Mouse (Mus musculus) cerebral cortex, adult 2 months (tissue): ENCODE measurements around the gene Kif13a.

ENCODE experiments used
- WGBS: fragments of 180-500 bp; shearing (Covaris S2); methylation state at CpG from one replicate; pipeline ENCODE4 v1.1.7; 2018; 5-methylcytosine and 5-hydroxymethylcytosine counted together

The Kif13a gene

DNA sequence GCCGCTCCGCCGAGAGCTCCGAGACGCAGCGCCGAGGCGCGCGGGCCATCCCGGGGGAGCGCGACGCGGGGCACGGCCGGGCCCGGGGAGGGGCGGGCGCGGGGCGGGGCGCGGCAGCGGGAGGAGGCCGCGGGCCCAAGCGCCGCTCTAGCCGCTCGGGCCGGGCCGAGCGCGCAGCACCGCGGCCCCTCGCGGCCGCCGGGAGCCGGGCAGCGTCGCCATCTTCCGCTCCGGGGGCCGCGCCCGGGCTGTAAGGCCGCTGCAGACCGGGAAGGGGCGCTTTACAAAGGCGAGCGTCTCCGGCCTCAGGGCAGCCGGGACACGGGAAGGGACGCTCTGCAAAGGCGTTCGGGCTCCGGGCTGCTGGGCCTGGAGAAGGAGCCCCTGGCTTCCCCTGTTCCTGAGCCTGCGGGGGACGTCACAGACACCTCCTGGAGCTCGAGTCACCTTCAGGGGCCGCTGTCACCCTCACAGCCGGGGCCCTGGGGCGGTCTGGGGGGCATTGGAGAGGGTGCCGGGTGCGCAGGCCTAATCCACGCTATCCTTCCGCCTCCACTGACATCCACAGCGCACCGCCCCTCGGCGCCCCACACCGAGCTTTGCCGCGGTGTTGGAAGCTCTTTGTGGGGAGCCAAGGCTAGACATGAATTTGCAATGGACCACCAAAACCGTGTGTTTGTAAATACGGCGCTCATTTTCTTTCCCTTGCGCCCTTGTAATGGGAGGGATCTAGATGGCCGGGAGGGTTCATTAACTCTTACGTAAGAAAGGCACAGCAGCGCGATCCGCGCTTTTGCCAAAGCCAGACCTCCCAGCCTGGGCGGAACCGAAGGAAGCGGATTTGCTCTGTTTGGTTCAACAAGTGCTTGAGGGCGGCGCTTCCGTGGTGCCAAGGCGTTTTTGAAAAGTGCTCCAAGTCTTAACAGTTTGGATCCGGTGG, at the start of gene Kif13a:
Gene Kif13a (minus strand): TSS at position 149 of the 940 bp plus-strand sequence.
- under 1% methylated on average over 96 of the region's 96 CpGs for WGBS

DNA sequence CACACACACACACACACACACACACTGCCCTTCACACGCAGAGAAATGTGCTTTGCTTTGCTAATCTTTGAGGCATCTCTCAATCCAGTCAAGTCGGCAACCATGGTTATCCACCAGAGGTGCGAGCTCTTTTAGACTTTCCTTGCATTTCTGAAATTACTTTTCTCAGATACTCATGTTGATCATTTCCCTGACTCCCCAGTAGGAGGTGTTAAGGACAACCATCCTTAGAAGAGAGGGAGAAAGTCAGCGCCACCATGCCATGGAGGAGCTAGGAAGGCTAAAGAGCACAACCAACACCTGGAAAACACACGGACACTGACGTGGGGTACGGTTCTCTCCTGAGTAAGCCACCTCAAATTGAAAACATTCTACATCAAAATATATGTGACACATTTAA, 46.9 kb upstream of the Kif13a start:
- WGBS = 91% methylated on average over 7 of the region's 7 CpGs

DNA sequence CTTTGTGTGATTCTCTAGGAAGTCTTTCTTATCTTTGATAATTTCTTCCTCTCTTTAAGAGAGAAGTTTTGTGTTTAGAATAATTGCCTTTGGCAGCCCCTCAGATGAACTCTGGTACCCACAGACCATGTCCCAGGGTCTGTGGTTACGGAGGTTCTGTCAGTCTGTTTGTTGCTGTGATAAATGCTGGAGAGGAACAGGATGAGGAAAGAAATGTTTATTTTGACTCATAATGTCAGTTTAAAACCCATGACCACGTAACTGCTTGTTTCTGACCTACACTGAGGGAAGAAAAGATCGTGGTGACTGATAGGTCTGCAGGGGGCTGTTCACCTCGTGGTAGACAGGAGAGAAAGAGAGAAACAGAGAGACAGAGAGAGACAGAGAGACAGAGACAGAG, 46.3 kb upstream of the Kif13a start:
- WGBS = 65% methylated on average over 4 of the region's 4 CpGs

DNA sequence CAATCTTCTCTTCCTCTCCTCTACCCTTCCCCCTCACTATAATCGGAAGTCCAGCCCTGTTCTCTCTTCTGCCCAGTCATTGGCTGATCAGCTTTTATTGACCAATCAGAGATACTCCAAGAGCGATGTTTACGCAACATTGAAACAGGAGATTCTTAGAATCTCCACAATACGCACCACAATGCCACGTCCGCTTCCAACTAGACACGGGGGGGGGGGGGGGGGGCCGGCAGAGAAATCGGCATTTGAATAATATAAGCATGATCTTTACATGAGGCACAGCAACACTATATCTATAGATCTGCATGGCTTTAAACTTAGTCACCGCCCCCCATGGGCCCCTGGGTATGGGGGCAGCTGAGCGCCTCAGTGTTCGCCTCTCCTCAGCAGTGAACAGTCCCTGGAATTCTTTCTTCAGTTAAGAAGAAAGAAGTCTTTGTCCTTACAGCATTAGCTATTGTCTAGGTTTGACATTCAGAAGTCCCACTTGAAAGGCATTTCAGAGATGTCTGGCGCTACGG, 45.4 kb upstream of the Kif13a start:
- WGBS = 28% methylated on average over 14 of the region's 14 CpGs

DNA sequence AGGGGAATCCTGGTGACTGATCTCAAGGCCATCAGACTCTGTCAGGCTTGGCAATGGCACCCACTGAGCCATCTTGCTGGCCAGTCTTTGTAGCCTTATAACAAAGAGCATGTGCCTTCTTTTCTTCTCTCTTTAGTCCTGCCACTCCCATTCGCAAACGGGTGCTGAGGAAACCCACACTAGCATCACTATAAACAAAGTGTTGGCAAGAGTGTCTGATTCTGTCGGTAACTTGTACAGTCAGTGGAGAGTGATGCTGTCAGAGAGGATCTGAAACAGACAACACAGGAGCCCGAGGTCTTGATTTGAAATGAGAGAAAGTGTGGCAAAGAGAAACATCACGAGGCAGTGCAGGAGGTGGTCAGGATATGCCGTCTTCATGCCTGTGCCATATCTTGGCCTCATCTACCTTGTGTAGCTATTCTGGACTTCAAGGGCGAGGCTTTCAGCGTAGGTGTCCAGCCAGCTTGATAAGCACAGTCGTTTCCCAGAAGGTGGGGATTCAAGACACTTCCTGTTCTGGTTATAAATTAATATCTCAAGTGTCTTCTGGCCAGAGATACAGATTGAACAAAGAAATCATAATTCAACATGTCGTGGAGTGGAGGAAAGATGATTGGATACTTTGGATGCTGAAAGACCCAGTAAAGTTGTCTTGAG, 40.7 kb upstream of the Kif13a start:
- 74% methylated on average over 10 of the region's 10 CpGs for WGBS

DNA sequence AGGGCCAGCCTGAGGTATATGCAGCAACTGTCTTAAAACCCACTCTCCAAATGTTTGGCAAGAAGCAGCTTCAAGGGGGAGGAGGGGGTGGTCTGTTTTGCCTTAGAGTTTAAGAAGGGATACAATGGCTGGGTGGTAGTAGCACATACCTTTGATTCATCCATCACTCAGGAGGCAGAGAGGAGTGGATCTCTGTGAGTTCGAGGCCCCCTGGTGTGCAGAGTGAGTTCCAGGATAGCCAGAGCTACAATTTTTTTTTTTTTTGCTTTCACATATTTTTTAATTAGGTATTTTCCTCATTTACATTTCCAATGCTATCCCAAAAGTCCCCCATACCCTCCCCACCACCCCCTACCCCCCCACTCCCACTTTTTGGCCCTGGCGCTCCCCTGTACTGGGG, 39.0 kb upstream of the Kif13a start:
- 92% methylated on average over 2 of the region's 2 CpGs for WGBS

DNA sequence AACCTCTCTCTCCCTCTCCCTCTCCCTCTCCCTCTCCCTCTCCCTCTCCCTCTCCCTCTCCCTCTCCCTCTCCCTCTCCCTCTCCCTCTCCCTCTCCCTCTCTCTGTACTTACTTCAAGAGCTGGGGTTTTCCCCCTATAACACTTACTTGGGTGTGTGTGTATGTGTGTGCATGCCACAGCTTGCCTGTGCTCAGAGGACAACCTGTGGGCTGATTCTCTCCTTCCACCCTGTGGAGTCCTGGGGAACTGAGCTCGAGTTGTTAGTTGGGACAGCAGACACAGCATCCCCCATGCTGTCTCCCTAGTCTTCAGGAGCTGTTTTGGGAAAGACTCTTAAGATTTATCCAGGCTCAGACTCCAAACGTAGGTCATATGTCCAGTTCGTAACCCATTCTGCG, 37.6 kb upstream of the Kif13a start:
- 87% methylated on average over 4 of the region's 4 CpGs for WGBS

DNA sequence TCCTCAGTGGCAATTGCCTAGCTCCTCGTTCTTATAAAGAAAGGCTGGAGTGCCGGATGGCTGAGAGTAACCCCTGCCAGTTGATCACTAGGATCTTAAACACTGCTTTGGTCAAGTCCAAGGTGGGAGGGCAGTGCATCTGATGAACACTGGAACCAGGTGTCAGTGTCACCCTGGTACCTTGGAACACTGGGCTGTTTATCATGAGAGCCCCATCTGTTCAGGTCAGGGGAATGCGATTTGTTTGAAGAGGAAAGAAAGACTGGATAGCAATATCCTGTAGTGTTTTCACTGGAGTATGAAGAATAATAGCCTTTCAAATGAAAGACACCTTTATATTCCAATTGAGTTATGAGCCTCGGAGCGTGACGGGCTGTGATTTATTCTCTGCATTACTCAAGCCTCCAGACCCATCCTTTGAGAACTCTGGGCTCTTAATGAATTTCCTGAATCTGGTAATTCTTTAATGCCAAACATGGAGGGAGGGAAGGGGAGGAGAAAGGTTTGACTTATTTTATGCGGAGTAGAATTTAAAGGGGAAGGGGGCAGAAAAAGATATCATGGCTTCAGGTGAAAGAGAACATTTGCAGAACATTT, 31.3 kb upstream of the Kif13a start:
- WGBS = 75% methylated on average over 7 of the region's 7 CpGs

DNA sequence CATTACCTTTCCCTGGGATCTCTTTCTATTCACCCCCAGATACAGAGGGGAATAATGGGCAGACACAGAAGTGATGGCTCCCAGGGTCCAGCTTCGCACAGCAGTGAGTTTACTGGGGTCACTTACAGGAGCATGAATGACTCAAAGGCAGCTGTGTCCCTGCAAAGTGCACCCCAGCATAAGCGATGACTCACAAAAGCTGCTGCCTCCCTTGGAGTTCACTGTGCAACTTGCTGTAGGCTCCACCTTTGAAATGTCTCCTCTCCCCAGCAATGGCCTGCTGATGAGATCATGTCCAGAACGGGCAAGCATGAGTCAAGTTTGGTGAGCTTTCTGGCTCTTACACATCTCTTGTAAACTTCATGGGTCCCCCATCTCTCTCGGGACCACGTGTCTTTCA, 29.5 kb upstream of the Kif13a start:
- WGBS = 91% methylated on average over 5 of the region's 5 CpGs

DNA sequence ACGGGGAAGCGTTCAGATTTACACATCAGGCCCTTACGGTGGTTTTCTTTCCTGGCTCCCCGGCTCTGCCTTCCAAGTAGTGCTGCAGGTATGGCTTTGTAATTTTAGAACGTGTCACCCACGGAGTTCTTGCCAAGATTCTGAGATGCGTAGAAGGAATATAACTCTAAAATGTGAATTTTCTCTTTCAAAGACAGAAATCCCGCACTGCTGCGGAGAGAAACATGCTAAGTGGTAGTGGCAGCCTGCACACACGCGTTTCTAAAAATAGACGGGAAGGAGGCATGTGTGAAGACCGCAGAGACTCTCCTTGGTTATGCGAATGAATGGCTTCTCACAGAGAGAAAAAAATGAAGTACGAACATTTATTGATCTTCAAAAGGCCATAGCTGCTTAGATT, 21.5 kb upstream of the Kif13a start:
- 50% methylated on average over 15 of the region's 15 CpGs for WGBS

DNA sequence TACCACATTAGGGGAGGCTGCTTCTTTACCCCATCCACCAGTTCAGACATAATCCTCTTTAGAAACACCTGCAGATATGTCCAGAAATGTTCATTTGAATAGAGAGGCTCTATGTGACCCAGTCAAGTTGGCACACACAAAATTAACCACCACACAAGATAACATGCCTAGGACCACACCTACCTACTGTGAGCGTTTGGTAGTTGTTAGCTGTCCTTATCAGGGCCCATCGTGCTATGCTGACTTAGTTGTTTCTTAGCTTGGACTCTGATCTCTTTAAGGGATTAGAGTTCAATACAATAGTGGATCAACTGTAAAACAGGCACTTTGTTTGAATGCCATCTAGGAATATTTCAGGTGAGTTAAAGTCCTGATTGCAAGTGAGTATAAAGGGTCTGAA, 20.1 kb upstream of the Kif13a start:
- WGBS = 89% methylated on average over 2 of the region's 2 CpGs

DNA sequence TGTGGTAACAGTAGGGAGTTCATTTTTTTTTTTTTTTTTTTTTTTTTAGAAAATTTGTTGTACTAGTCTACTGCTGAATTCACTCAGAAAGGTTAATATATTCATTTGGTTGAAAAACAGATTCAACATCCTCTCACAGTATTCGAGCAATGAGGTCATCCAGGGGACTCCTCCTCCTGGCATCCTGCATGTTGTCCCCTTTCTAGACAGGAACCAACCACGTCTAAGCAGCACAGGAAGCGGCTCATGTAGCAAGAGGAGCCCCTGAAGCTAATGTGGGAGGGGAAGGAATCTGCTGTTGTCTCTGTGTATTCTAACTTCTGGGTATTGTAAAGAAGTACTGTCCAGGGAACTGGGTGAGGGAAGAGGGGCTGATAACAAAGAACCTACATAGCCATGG, 18.4 kb upstream of the Kif13a start:
- 75% methylated on average over 3 of the region's 3 CpGs for WGBS

DNA sequence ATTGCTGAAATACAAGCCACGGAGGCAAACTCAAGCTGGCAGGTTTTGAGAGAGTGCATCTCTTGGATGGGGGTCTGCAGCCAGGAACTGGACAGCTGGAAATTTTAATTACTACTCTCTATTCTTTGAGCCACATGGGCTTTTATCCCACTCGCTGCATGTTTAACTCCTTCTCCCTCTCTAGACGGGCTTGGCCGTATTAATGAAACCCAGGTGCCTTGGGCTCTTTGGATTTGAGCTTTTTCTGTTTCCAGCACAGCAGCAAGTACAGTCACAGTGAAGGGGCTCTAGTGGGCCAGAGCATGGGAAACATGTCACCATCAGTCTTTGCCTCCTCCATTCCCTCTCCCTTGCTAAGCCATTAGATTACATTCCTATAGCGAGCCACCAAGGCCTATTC, 16.4 kb upstream of the Kif13a start:
- WGBS = 72% methylated on average over 5 of the region's 5 CpGs

DNA sequence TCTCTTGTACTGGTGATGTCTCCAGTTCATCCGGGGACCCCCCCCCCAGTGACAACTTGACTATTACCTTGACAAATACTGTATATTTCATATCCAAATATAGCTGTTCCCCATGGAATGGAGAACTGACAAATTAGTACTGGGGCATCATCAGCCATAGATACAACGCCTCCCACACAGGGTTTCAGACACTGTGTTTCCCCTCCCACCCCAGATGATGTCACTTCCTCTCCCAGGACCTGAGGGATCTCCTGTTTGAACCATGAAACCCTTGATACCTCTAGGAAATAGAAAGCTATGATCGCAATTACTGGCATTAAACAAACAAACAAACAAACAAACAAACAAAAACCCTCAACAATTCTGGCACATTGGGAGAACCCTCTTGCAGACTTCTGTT, 15.6 kb upstream of the Kif13a start:
- WGBS = 79% methylated on average over 3 of the region's 3 CpGs

DNA sequence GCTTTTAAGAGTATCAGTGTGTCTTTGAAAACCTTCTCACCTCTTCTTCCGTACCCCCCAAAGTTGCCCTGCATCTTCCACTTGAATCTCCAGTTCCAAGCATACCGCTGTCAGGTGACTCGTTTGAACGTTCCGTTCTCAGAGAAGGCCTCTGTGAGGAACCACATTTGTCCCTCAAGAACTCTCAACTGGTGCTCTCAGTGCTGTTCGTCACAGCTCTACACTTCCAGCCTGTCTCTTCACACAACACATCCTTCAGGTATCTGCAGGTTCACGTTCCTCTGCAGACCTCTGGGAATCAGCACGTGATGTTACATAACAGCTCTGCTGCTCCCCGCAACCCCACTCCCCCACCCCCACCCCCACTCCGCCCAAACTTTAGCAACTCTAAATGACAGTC, 4.4 kb upstream of the Kif13a start:
- 87% methylated on average over 10 of the region's 10 CpGs for WGBS

DNA sequence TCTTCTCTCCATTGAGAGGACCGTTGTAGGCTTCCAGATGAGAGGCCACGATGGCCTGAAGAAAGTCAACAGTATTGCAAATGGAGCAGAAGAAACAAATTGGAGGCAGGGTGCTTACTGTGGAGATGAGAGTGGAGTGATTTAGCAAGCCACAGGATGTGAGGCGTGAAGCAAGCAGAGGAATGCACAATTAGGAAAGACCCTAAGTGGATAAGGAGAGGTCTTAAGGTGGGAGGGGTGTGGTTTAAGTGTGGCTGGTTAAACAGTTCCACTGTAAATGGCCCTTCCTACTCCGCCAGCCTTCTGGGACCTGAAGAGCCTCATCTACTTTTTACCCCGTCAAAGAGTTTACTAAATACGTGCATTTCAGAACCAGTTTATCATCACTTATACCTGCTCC, 3.2 kb upstream of the Kif13a start:
- 88% methylated on average over 6 of the region's 6 CpGs for WGBS

DNA sequence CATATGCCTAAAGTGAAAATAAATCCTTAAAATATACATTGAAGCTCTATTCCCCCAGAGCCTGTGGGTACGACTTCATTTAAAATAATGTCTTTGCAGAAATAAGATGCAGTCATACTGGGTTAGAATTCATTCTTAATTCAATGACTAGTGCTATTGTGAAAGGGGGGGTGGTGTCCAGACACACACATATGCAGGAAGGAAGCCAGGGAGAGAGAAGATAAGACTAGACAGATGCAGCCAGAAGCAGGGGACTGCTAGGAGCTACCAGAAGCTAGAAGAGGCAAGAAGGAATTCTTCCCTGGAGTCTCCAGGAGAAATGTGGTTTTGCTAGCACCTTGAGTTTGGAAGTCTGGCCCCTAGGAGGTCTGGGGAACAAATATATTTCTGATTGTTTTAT, 2.4 kb upstream of the Kif13a start:
- WGBS = 52% methylated on average over 1 of the region's 1 CpGs

DNA sequence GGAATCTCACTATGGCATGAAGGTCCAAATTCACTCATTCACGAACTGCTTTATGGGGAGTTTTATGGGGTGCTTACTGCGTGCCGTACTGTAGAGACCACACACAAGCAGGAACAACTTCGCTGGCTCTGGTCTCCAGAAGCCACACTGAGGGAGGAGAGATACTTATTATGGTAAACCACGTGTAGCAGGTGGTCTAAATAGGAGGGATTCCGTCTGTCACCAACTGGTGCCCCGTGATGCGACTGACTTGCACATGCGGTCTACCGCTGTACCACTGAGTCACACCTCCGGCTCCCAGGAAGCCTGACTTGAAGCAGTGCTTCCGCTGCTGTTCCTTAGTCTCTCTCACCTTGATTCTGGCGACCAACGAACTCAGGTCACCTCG, 986 bp upstream of the Kif13a start:
- 1% methylated on average over 15 of the region's 15 CpGs for WGBS

DNA sequence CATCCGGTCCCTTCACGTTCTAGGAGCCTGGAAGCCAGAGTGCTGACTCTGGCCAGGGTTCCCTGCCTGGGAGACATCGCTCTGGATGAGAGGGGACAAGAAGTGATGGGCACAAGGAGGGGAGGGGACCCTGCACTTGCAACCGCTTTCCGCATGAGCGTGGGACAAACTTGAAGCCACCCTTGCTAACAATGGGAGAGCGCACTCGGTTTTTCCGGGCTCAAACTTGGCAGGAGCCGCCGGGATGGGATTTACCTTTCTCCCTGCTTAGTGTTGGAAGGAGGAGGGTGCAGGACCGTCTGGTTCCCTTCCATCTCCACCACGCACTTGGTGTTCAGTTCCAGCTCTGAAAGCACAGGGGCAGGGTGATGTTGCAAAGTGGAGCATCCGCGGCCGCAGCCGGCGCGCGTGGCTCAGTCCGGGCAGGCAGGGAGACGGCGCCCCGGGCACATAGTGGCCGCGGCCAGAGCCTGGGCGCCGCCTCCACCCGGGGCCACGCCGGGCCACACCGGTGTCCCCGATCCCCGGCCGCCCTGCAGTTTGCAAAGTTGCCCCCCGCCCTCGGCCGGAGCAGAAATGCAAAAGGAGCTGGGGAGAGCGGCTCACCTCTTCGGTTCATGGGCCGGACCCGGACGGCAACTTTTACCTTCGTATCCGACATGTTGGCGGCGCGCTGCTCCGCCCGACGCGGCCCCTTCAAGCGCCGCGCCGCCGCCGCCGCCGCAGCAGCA, 541 bp downstream of the Kif13a start:
- 2% methylated on average over 60 of the region's 60 CpGs for WGBS

DNA sequence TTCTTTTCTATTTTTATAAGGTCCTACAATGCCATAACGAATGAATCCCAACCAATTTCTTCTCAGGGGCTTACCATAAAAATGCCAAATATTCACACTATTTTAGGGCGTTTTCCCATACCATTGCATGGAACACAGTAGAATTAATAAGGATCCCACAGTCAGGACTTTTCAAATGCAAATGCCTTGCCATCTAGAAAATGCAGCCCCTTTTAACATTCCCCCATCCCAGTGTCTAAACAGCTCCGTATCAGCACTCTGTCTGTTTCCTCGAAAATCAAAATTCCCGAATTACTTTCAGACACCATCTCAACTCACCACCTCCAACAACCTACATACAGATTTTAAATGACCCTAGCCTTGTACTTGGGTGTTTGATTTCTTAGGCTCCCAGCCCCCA, 1.3 kb downstream of the Kif13a start:
- 36% methylated on average over 5 of the region's 5 CpGs for WGBS

DNA sequence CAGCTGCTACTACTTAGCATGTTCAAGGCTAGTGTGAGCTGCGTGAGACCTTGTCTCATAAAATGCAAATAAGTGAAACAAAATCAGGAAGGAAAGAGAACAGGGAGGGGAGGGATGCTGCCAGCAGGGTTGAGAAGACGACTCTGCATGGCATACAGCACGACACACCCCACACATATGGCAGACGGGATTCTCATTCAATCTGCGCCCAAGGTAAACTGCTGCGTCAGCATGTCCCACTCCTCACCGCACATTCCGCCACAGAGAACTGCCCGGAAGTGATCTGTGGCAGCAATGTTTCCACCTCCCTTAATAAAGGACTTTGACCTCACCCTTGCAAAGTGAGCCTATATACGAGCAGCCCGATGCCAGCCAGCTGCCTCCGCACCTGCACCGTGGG, 4.0 kb downstream of the Kif13a start:
- 81% methylated on average over 13 of the region's 13 CpGs for WGBS

DNA sequence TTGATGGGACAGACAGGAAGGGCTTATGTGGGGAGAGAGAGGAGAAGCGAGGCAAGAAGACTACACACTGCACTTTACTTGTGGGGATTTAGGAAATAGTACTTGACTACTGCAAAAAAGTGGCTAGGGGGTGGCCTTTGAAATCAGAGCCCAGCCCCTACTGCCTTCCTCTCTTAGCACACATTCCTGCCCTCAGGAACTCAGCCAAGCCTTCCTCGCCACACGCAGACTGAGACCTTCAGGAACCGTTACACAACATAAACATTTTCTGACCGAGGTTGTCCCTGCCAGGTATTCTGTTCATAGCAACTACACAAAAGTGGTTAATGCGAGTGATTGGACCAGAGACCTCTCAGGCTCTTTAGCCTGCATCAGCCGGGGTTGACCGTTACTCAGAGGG, 8.1 kb downstream of the Kif13a start:
- WGBS = 78% methylated on average over 8 of the region's 8 CpGs
